Mouse (Mus musculus): ENCODE data around the gene Zscan26.
"Not testable (repeated sequence)": the region's sequence is repeated elsewhere in the genome, so short reads cannot be mapped to it uniquely, and the experiment has no call there.

Gene Zscan26

DNA sequence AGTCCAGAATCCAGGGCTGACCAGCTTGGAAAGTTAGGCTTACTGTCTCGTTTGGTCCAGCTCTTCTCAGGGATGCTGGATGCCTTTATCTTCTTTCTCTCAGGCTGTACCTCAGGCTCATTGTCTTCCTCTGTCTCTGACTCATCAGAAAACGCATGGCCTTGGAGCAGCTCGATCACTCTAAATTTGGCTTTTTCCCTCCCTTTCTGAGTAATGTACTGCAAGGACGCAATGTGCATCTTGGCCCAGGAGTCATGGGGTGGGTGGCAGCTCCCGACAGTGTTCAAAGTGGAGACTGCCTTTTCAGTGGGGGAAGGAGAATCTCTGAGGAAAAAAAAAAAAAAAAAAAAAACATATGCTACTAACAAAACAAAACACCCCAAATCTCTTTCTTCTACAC lies 30.2 kb downstream of the Zscan26 start:
- DNase-seq (ENCODE audit: low spot score): no peak

DNA sequence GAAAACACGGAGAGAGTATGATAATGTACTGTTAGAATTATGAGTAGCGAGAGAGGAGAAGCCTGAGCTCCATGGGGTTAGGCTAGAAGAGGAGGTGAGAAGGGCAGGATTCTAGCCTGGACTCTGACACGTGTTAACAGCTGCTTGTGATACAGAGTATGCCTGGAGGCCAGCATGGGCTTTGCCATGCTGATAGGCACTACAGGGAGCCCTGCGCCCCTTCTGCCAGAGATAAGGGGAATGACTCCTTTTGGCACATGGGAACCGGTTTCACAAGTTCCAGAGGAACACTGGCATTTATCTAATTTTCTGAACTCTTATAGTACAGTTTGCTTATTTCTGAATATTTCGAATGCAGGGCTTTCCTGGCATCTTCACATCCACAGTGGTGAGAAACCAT lies 34.7 kb downstream of the Zscan26 start:
- no peak for DNase-seq (ENCODE audit: low spot score)

DNA sequence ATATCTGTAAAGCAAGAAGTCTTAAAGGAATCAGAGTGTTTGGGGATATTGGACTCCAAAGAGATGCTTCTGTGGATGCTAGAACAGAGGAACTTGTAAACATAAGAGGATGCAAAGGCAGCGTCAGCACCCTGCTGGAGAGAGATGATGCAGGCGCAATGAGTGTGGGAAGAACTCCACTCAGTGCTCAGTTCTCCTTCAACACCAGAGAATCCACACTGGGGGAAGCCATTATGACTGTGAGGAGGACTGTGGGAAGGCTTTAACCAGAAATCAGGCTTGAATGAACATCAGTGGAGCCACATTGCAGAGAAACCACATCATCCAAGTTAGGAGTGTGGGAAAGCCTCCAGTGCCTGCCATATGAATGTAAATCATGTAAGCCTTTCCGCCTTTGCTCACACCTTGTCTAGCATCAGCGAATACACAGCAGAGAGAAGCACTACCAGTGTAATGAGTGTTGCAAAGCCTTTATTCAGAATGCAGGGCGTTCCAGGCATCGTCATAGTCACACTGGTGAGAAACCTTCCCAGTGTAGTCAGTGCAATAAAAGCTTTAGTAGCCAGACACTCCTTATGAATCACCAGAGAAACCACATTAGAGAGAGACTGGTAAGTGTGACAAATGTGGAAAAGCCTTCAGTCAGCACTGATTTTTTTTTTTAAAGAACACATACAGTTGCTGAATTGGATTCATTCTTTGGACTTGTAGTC lies 36.1 kb downstream of the Zscan26 start:
- DNase-seq (ENCODE audit: low spot score): peak; percentile 15

DNA sequence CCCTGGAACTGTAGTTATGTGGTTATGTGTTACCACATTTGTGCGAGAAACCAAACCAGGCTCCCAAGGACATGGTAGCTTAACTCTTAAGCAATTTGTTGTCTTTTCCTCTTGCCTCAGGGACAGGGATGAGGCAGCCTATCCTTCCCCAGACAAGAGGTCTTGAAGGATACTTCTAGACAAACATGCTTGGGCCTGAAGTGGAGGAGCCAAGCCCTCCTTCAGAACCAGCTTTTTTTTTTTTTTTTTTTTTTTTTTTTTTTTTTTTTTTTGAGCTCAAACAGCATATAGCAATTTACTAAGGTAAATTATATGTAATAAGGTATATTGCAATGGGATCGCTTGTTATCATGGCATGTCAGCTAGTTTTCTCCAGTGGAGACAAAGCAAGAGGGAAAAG lies 37.8 kb downstream of the Zscan26 start:
- no peak for DNase-seq (ENCODE audit: low spot score)

DNA sequence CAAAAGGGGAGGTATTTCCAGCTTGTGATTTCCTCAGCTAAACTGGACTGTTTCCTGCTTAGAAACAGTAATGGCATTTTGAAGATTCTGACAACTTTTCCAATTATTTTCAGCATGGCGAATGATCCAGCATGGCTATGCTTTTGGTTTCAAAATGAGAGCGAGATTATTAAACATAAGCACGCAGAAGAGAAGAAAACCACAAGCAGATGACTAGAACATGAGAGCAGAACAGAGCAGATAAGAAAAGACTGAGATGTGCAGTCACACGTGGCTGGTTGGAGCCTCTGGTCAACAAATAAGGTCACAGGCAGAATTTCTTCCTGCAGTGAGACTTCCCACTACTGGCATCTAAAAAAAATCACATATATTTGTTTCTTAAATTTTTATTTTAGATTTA lies 38.3 kb downstream of the Zscan26 start:
- no peak for DNase-seq (ENCODE audit: low spot score)

DNA sequence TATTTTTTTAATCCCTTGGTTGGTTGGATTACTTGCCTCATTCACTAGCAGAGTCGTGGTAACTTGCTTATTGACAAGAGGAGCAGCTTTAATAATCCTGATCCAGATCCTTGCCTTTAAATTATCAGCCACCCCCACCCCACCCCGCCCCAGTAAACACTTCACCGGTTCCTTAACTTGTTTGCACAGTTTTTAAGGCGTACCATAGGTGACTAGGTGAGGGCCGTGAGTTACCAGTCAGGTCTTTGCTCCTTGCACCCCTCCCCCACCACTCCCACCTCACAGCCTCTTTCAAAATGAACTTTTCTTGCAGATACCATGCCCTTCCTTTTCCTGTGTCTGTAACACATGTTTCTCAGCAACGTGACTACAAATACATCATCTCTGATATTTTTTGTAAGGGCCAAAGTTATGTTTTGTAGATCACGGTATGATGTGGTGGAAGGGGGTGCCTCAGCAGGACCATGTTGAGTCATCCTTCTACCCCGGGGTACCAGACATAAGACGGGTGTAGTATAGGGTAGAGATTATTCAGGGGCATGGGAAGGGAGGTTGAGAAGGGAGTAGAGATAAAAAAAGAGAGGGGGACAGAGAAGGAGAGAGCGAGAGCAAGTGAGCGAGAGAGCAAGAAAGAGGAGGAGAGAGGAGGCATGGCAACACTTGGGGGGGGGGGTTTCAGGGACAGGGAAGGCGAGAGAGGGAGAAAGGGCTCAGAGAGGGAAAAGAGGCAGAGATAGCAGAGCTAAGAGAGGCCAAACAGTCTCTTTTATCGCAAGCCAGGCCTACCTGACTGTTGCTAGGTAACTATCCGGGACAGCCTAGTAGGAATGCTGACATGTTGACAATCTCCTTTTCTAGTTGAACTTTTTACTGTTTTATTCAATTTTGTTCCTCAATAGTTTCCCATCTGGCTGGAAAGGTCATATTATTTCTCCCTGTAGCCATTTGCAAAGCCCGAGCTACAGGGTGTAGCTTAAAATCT lies 39.0 kb downstream of the Zscan26 start:
- DNase-seq (ENCODE audit: low spot score): no peak

DNA sequence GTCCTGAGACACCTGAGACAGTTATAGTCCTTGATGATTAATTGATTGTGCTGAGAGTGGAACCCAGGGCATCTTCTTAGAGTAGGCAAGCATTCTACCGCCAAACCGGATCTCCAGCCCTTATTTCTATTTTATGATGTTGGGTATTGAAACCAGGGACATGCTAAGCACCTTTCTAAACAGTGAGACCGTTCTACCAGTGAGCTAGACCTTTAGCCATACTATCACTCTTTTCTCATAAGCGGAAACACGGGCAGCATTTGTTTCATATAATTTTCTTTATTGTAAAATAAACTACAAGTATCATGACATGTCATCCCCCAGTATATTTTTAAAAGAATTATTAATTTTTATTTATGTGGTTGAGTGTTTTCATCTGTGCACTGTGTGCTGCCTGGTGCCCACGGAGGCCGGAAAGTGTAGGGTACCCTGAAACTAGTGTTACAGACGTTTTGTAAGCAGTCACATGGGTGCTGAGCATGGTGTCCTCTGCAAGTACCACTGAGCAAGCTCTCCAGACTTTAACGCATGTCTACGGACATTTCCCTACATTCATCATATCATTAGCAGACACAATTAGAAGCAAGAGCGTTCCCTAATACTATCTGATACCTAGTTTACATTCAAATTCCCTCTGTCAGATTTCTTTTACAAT lies 44.6 kb downstream of the Zscan26 start:
- DNase-seq (ENCODE audit: low spot score): no peak

DNA sequence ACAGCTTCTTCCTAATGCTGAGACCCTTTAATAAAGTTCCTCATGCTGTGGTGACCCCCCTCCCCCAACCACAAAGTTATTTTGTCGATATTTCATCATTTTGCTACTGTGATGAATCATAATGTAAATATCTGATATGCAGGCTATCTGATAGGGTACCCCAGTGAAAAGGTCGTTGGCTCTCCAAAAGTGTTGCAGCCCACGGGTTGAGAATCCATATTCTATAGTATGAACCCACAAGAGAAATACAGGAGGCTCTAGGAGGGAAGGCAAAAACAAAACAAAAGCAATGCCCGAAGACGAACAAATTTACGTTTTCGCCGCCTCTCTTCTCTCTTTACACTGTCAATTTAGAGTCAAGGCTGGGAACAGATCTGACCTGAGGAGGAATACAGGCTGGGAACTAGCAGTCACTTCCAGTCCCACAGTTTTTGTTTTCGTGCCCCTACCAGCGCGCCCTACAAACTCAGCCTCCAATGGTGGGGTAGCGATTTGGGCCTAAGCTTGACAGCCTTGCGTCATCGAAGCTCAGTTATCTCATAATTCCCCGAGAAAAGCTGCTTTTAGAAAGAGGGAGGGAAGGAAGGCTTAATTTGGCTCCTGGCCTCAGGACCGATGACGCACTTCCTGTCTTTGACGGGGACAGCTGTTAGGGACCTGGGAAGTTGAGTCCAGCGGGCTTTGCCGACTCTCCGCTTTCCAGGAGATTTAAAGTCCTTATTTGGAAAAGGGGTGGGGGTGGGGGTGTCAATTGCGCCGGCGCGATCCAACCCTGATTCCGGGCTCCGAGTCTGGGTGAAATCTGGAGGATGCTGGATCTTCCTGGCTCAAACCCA lies 45.3 kb downstream of the Zscan26 start:
- peak; percentile 89 for DNase-seq (ENCODE audit: low spot score)

DNA sequence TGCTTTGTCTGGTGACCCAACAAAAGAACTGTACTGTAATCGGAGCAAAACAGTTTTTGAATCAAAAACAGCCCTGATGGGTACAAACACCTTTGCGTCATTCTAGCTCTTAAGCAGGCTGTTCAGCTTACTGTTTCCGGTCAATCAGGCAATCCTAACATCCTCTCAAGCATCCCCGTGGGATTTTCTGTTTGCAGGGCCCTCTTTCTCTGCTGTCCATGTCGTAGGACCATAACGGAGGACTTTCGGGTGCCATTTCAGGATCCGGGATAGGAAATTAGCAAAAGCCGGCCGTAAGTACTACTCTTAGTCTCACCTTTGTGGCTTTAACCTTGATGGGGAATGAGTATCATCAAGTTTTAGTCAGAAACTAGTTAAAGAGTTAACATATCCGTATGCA lies 46.2 kb downstream of the Zscan26 start:
- peak; percentile 65 for DNase-seq (ENCODE audit: low spot score)

DNA sequence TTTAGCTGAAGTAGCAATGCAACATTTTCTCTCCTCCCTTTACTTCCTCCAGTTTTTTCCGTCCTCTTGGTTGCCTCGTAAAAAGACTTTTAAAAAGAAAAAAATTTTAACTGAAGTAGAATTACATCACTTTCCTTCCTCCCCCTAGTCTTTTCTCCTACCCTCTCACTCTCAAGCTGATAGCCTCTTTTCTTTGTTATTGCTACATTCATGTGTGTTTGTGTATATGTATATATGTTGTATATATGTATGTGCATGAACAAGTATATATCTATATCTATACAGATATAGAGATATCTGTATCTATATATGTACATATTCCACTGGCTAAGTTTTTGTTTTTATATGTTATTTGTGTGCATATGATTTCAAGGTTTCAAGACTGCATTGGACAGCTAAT lies 50.7 kb downstream of the Zscan26 start:
- DNase-seq (ENCODE audit: low spot score): no peak

DNA sequence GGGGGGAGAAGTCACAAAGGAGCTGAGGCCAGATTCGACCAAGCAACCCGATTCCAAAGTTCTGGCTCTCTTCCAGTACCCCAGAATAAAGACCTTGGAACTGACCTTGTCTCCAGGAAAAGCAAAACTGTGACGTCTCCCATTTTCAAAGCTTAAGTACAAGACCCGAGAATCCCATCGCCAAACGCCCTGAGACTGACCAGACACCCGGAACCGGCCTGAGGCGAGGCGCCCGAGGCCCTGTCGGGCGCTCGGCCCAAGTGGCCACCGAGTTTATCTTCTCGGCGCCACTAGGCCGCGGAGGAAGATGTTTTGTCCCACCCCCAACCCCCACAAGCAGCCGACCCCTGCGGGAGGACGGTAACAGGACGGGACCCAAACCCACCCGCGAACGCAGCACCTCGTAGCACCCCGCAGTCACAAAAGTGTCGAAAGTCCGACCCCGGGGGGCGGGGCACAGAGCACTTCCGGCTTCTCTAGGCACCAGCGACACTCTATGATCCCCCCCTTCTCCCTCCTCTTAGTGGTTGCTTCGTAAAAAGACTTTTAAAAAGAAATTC lies 51.2 kb downstream of the Zscan26 start, which contains the start of gene Zkscan3:
Gene Zkscan3, minus strand, starts transcription at position 469 of the 560 bp plus-strand sequence.
- DNase-seq (ENCODE audit: low spot score): peak; percentile 83

DNA sequence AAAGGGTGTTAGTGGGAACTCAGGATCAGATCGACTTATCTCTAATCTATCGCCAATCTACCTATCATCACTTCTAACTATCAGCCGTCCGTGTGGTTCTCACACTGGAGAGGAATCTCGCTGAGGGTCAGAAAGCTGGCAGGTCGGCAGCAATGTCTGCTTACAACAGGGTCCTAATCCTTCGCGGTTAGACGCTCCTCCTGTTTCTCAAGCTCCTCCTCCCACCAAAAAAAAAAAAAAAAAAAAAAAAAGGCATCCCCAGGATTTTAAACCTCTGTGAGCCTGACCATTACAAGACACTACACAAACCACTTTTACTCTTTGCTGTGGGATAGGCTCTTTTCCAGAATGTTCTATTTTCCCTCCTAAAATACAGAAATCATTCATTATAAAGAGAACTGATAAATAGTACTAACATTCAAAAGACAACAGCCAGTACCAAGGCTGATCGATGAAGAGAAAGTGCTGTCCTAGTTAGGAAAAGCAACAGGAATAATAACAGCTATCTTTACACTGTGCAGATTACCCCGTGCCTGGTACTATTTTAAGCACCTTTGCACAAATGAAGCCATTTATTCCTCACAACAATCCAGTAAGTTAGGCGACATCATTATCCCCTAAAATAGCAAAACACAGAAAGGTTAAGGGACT lies 51.8 kb downstream of the Zscan26 start:
- no peak for DNase-seq (ENCODE audit: low spot score)

DNA sequence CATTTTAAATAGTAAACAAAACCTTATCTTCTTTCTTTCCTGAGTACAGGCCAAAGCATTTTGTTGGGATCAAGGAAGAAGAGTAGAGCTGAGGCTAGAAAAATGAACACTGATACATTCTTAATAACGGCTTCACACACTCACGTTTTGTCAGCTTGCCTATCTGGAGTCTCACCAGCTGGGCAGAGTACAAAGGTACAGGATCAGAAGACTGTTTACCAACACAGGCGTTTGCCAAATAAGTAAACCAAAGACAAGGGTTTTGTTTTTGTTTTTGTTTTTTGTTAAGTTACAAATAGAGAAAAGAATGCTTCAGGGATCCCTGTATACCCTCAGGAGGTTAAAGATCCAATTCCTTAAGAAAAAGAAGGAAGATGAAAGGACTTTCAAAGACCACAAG lies 52.4 kb downstream of the Zscan26 start:
- no peak for DNase-seq (ENCODE audit: low spot score)

DNA sequence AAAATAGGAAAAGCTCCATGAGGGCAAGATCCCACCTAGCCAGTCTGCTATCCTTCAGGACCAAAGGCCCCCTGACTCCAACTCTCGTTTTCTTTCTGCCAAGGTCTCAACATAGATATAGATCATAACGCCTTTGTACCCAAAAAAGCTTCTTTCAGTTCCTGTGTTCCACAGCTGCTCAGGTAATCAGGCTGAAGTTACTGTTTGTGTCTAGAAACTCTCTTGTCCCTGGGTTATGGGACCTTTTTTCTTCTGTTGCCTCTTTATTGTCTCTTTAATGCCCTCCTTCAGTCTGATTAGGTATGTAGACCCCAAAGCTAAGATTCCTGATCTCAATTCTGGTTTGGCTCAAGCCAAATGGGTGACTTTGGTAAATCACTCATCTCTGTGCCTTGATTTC lies 56.0 kb downstream of the Zscan26 start:
- DNase-seq (ENCODE audit: low spot score): no peak

DNA sequence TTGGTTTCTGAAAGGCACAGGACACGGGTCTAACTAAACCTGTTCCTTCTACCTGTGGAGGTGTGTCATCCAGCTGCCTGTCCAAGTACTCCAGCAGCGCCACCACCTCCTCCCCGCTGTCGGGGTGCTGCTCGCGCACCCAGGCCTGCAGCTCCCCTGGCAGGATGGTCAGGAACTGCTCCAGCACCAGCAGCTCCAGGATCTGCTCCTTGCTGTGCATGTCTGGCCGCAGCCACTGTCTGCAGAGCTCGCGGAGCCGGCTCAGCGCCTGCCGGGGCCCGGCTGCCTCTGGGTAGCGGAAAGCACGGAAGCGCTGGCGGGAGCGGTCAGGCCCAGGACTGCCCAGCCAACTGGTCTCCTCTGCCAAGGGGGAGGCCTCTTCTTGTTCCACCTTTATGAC lies 57.5 kb downstream of the Zscan26 start:
- DNase-seq (ENCODE audit: low spot score): not testable (repeated sequence)

DNA sequence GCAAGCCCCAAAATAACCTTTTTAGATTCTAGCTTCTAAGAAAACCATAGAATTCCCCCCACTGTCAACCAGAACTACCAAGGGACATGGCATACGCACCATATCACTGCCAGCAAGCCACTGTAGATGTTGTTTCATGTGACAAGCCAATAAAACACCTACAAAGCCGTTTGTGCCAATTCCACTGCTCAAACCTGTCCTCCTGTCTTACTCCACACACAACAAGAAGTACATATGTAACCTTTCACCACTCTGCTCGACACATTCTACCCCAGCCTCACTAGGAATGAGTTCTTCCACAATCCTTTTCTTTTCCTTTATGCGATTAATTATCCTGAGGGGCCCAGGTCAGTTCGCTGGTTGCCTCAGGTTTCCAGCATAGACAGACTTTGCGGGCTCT lies 57.9 kb downstream of the Zscan26 start:
- DNase-seq (ENCODE audit: low spot score): no peak

DNA sequence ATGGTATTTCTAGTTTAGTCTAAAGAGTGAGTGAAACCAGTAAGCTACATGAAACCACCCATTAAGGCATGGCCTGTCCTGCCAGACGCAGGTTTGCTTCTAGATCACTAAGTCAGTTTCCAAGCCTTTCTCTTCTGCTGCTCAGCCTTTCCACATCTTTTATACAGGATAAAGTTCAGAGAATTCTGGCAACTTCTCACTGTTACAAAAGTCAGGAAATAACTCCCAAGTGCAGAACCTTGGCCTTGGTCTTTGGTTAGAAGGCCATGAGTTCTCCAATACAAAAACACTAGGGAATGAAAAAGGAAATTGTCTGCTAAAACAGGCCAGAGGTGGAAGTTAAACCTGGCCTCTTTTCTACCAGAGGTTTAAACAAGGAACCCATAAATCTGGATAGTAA lies 58.3 kb downstream of the Zscan26 start:
- no peak for DNase-seq (ENCODE audit: low spot score)
